Mouse (Mus musculus) neural tube, embryonic 14.5 days (tissue): Measurements from ENCODE around the gene Hs3st5. TPM values are rescaled to one million over a fixed set of nuclear protein-coding genes. Genes with fewer than 3 reads are reported as not detected.

Experiments used
- ATAC-seq: fragments of 200-750 bp; cut with Nextera tagmentation; 2 replicates; pipeline ENCODE4 v1.8.0; 2017; ENCODE audit warnings: low read depth, mild to moderate bottlenecking, moderate TSS enrichment, moderate library complexity
- H3K27ac ChIP-seq: fragments of 300-500 bp; sonication (generic); 2 replicates; pipeline ENCODE4 v1.5.1; 2014; ENCODE audit warnings: low read depth, mild to moderate bottlenecking, control low read depth, low read length, moderate library complexity, mixed read lengths
- H3K27me3 ChIP-seq: fragments of 300-500 bp; sonication (generic); 2 replicates; pipeline ENCODE4 v1.6.1; 2014; ENCODE audit warnings: low read length; ENCODE audit not compliant: control insufficient read depth, insufficient read depth
- H3K36me3 ChIP-seq: fragments of 300-500 bp; sonication (generic); 2 replicates; pipeline ENCODE4 v1.6.1; 2014; ENCODE audit warnings: low read length, mixed read lengths; ENCODE audit not compliant: control insufficient read depth, insufficient read depth
- H3K4me1 ChIP-seq: fragments of 300-500 bp; sonication (generic); 2 replicates; pipeline ENCODE4 v1.6.1; 2014; ENCODE audit warnings: low read length; ENCODE audit not compliant: control insufficient read depth, insufficient read depth
- H3K4me2 ChIP-seq: fragments of 300-500 bp; sonication (generic); 2 replicates; pipeline ENCODE4 v1.6.1; 2014; ENCODE audit warnings: mild to moderate bottlenecking, low read depth, low read length, control low read depth
- H3K4me3 ChIP-seq: fragments of 300-500 bp; sonication (generic); 2 replicates; pipeline ENCODE4 v1.5.1; 2014; ENCODE audit warnings: low read depth, low read length, control low read depth, mixed read lengths
- H3K9ac ChIP-seq: fragments of 300-500 bp; sonication (generic); replicated peaks from 2 replicates; pipeline ENCODE4 v1.6.1; 2014; ENCODE audit warnings: low read depth, mild to moderate bottlenecking, control low read depth, low read length, mixed read lengths
- H3K9me3 ChIP-seq: fragments of 300-500 bp; sonication (generic); 2 replicates; pipeline ENCODE4 v1.6.1; 2016; ENCODE audit warnings: low read length; ENCODE audit not compliant: control insufficient read depth
- WGBS: fragments of 180-500 bp; shearing (Covaris S2); extraction: QIAGEN DNeasy Blood & Tissue Kit; methylation state at CpG from one replicate; pipeline ENCODE4 v1.1.7; 2014; 5-methylcytosine and 5-hydroxymethylcytosine counted together
- polyA plus RNA-seq: library from polyadenylated mRNA; unstranded; fragments of >200 nt; fragmentation: Nextera tagmentation; extraction: Ambion mirVana; gene quantifications from 2 replicates; pipeline ENCODE4 v1.2.1, GENCODE M21; 2014

Gene Hs3st5
- polyA plus RNA-seq, 1 experiment from 2014 or later, result 61.2 TPM

GRCm38 (mm10) chr10:36554057-36554456, 47.4 kb downstream of the Hs3st5 start:
- Histone ChIP-seq H3K27ac (no peak overlapping the region), H3K27me3 (no peaks in the 10 kb centered on the region), H3K4me1 (0 out of 2 replicates have a peak, but pooled peaks cover 5% of the 10 kb centered on the region), H3K36me3 (no peaks in the 10 kb centered on the region), H3K4me2 (no peak overlapping the region), H3K4me3 (no peak overlapping the region), H3K9ac (no peak overlapping the region), H3K9me3 (no peaks in the 10 kb centered on the region)
- 75% methylated on average over 4 of the region's 4 CpGs for WGBS
- no peak for ATAC-seq

- Histone ChIP-seq H3K9me3 (no peaks in the 10 kb centered on the region), H3K9ac (no peak overlapping the region), H3K4me3 (no peak overlapping the region), H3K36me3 (no peaks in the 10 kb centered on the region), H3K4me2 (no peak overlapping the region), H3K27me3 (no peaks in the 10 kb centered on the region), H3K4me1 (0 out of 2 replicates have a peak, but pooled peaks cover 5% of the 10 kb centered on the region), H3K27ac (no peak overlapping the region)
- 50% methylated on average over 6 of the region's 6 CpGs for WGBS
- peak; percentile 50; the same call in 1 of the 2 replicates for ATAC-seq
These were observed 48.6 kb downstream of the Hs3st5 start for GRCm38 (mm10) chr10:36554941-36555888.

- no peak overlapping the region for H3K4me2 ChIP-seq
- no peak overlapping the region for H3K4me3 ChIP-seq
- 57% methylated on average over 2 of the region's 2 CpGs for WGBS
- ATAC-seq, result no peak
- no peak overlapping the region for H3K27ac ChIP-seq
- H3K36me3 ChIP-seq, result no peaks in the 10 kb centered on the region
- H3K9me3 ChIP-seq, result no peaks in the 10 kb centered on the region
- H3K9ac ChIP-seq, result no peak overlapping the region
- H3K4me1 ChIP-seq, result 0 out of 2 replicates have a peak, but pooled peaks cover 5% of the 10 kb centered on the region
- H3K27me3 ChIP-seq, result no peaks in the 10 kb centered on the region
These were observed 49.5 kb downstream of the Hs3st5 start for GRCm38 (mm10) chr10:36556128-36556527.

GRCm38 (mm10) chr10:36557673-36558072, 51.1 kb downstream of the Hs3st5 start:
- no peak overlapping the region for H3K4me3 ChIP-seq
- H3K27me3 ChIP-seq, result no peaks in the 10 kb centered on the region
- no peaks in the 10 kb centered on the region for H3K36me3 ChIP-seq
- H3K27ac ChIP-seq, result no peak overlapping the region
- H3K9ac ChIP-seq, result no peak overlapping the region
- ATAC-seq, result no peak
- H3K4me2 ChIP-seq, result no peak overlapping the region
- H3K4me1 ChIP-seq, result 0 out of 2 replicates have a peak, but pooled peaks cover 5% of the 10 kb centered on the region
- no peaks in the 10 kb centered on the region for H3K9me3 ChIP-seq
- 88% methylated on average over 6 of the region's 6 CpGs for WGBS

GRCm38 (mm10) chr10:36558736-36559135, 52.1 kb downstream of the Hs3st5 start:
- H3K27ac ChIP-seq, result no peak overlapping the region
- 90% methylated on average over 5 of the region's 5 CpGs for WGBS
- no peaks in the 10 kb centered on the region for H3K27me3 ChIP-seq
- H3K4me2 ChIP-seq, result no peak overlapping the region
- no peaks in the 10 kb centered on the region for H3K36me3 ChIP-seq
- no peaks in the 10 kb centered on the region for H3K9me3 ChIP-seq
- no peak overlapping the region for H3K4me3 ChIP-seq
- H3K4me1 ChIP-seq, result 0 out of 2 replicates have a peak, but pooled peaks cover 5% of the 10 kb centered on the region
- H3K9ac ChIP-seq, result no peak overlapping the region
- no peak for ATAC-seq

- ATAC-seq, result peak; percentile 38; the same call in 1 of the 2 replicates
- no peaks in the 10 kb centered on the region for H3K36me3 ChIP-seq
- no peak overlapping the region for H3K9ac ChIP-seq
- H3K4me3 ChIP-seq, result no peak overlapping the region
- H3K27me3 ChIP-seq, result no peaks in the 10 kb centered on the region
- no peaks in the 10 kb centered on the region for H3K9me3 ChIP-seq
- no peak overlapping the region for H3K4me2 ChIP-seq
- H3K27ac ChIP-seq, result no peak overlapping the region
- WGBS, result 20% methylated on average over 2 of the region's 2 CpGs
- H3K4me1 ChIP-seq, result peaks cover 3% of the 10 kb centered on the region; the same call in 1 of the 2 replicates
These were observed 60.6 kb downstream of the Hs3st5 start for GRCm38 (mm10) chr10:36567258-36567657.

GRCm38 (mm10) chr10:36572540-36572939, 65.9 kb downstream of the Hs3st5 start:
- H3K9ac ChIP-seq, result no peak overlapping the region
- H3K36me3 ChIP-seq, result no peaks in the 10 kb centered on the region
- 54% methylated on average over 3 of the region's 3 CpGs for WGBS
- H3K4me3 ChIP-seq, result no peak overlapping the region
- no peaks in the 10 kb centered on the region for H3K27me3 ChIP-seq
- H3K27ac ChIP-seq, result no peak overlapping the region
- no peak for ATAC-seq
- no peaks in the 10 kb centered on the region for H3K9me3 ChIP-seq
- H3K4me1 ChIP-seq, result no peaks in the 10 kb centered on the region
- no peak overlapping the region for H3K4me2 ChIP-seq

GRCm38 (mm10) chr10:36578375-36579145, 71.9 kb downstream of the Hs3st5 start:
- Histone ChIP-seq H3K27me3 (no peaks in the 10 kb centered on the region), H3K36me3 (no peaks in the 10 kb centered on the region), H3K4me2 (no peak overlapping the region), H3K27ac (no peak overlapping the region), H3K9ac (no peak overlapping the region), H3K9me3 (no peaks in the 10 kb centered on the region), H3K4me3 (no peak overlapping the region), H3K4me1 (no peaks in the 10 kb centered on the region)
- no peak; the same call in 1 of the 2 replicates for ATAC-seq
- WGBS, result 60% methylated on average over 4 of the region's 4 CpGs
